Mouse (Mus musculus): ENCODE data around the gene Vmn2r120. TPM values are rescaled to one million over a fixed set of nuclear protein-coding genes. Genes with fewer than 3 reads are reported as not detected.
"Not testable (repeated sequence)": the region's sequence is repeated elsewhere in the genome, so short reads cannot be mapped to it uniquely, and the experiment has no call there.

The Vmn2r120 gene
- polyA plus RNA-seq (2012): 0.01 TPM in 1 of 2 replicates, not detected in the other

DNA sequence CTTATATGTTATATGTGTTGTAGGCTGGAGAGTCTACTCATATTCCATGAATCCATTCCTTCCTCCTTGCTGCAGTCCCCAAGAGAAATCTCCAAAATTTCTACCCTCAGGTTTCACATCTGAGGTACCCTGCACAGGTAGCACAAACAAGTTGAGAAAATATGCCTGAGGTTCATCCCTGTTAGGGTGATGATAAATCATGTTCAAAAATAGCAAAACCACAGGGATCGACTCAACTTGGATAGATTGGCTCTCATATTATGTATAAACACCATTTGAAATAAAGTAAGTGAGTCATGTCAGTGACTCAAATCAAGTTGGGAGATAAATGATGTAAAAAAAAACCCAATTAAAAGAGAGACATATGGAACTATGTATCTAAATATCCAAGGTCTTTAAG lies at the start of gene Vmn2r120:
Vmn2r120 (minus strand) TSS at position 101 of the 400 bp plus-strand sequence.
- Histone ChIP-seq H3K9me3 (ENCODE audit: control insufficient read depth, low read length) (no peaks in the 10 kb centered on the region), H3K27me3 (ENCODE audit: control insufficient read depth) (no peaks in the 10 kb centered on the region), H3K36me3 (ENCODE audit: control insufficient read depth) (no peaks in the 10 kb centered on the region), H3K4me1 (ENCODE audit: control insufficient read depth) (no peaks in the 10 kb centered on the region), H3K4me3 (replicated peaks) (no peak within 1 kb of the TSS)
- TF ChIP-seq GATA1 (IDR thresholded peaks at IDR 0.05; ENCODE audit: low read length) (no peak), TAL1 (IDR thresholded peaks at IDR 0.05; ENCODE audit: low read length) (no peak)

GRCm38 (mm10) chr17:57587273-57587672 lies 42.0 kb upstream of the Vmn2r120 start:
- H3K4me3 ChIP-seq (replicated peaks); H3K27me3 ChIP-seq (ENCODE audit: control insufficient read depth); H3K36me3 ChIP-seq (ENCODE audit: control insufficient read depth); H3K9me3 ChIP-seq (ENCODE audit: control insufficient read depth, low read length); H3K4me1 ChIP-seq (ENCODE audit: control insufficient read depth): not testable (repeated sequence)

GRCm38 (mm10) chr17:57574075-57574705 lies 28.9 kb upstream of the Vmn2r120 start:
- H3K4me1 ChIP-seq (ENCODE audit: control insufficient read depth): no peaks in the 10 kb centered on the region
- H3K9me3 ChIP-seq (ENCODE audit: control insufficient read depth, low read length): peaks cover 8% of the 10 kb centered on the region
- no peaks in the 10 kb centered on the region for H3K27me3 ChIP-seq (ENCODE audit: control insufficient read depth)
- H3K4me3 ChIP-seq (replicated peaks): no peak overlapping the region
- TF ChIP-seq TAL1 (IDR thresholded peaks at IDR 0.05; ENCODE audit: low read length): no peak
- TF ChIP-seq GATA1 (IDR thresholded peaks at IDR 0.05; ENCODE audit: low read length): no peak
- no peaks in the 10 kb centered on the region for H3K36me3 ChIP-seq (ENCODE audit: control insufficient read depth)

Other genes starting within 250 kb of the Vmn2r120 start
- 0.03 and 0.04 TPM in 2 replicates for gene Adgre1, start 186.8 kb downstream of the Vmn2r120 start, polyA plus RNA-seq (2012)
- not detected in 2 replicates for gene Gm21834, start 196.7 kb upstream of the Vmn2r120 start, polyA plus RNA-seq (2012)
- not detected in 2 replicates for gene Cntnap5c, start 224.1 kb upstream of the Vmn2r120 start, polyA plus RNA-seq (2012)